Mouse (Mus musculus): Measurements from ENCODE around the gene Rnase2b. TPM values are rescaled to one million over a fixed set of nuclear protein-coding genes. Genes with fewer than 3 reads are reported as not detected.

Gene Rnase2b
- polyA plus RNA-seq, 1 experiment = not detected

DNA sequence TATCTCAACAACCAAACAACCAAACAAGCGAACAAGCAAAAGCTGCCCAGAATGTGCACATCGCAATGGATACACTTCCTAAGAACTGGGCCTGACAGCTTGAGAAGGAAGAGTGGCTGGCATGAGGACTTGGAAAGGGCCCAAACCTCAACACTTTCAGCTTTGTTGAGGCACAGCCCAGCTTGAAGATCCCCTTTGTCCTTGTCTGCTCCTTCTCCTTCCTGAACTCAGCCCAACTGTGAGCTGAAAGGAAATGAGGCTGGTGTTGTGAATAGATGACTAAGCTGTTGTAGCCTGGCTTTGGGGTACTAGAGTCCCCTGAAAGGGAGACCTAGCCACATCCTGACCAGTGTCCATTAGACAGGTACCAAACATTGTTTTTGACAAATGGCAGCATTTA, 38.0 kb downstream of the Rnase2b start:
- Histone ChIP-seq H3K27me3 (ENCODE audit: control insufficient read depth, insufficient read depth, low read length, poor library complexity, severe bottlenecking) (no peaks in the 10 kb centered on the region), H3K9ac (ENCODE audit: low read depth, poor library complexity, severe bottlenecking) (no peak overlapping the region), H3K36me3 (ENCODE audit: control insufficient read depth, insufficient read depth, low read length, poor library complexity, severe bottlenecking) (no peaks in the 10 kb centered on the region), H3K27ac (ENCODE audit: insufficient read depth, low read length) (no peak overlapping the region), H3K9me3 (replicated peaks; ENCODE audit: control insufficient read depth, insufficient read depth, low read length, poor library complexity, severe bottlenecking) (peaks cover 4% of the 10 kb centered on the region; the same call in 1 of the 2 replicates), H3K4me3 (ENCODE audit: low read depth, low read length) (no peak overlapping the region), H3K4me1 (ENCODE audit: control insufficient read depth, insufficient read depth, low read length) (no peaks in the 10 kb centered on the region)
- TF ChIP-seq CTCF (IDR thresholded peaks at IDR 0.05; ENCODE audit: low read depth, low read length) (no peak), EP300 (IDR thresholded peaks at IDR 0.05; ENCODE audit: insufficient read depth, low read depth, low read length) (no peak), POLR2A (IDR thresholded peaks at IDR 0.05; ENCODE audit: insufficient read depth, low read length) (no peak)

DNA sequence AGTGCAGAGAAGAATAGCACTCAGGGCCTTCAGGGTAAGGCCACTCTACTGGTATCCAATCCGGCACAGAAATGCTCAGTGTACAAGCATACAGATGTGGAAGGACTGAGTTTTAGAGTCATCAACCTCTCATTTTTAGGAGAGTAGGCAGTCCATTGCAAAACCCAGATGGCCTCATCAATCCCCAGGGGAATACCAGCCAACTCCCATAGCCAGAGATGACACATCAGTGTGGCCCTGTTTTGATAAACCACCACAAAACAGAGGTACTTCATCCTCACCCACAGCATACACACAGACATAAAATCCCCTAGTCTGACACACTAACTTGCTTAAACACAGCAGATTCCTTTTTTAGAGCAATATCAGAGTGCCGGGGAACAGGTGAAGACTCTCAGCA, 38.4 kb downstream of the Rnase2b start:
- no peak overlapping the region for H3K4me3 ChIP-seq (ENCODE audit: low read depth, low read length)
- H3K27me3 ChIP-seq (ENCODE audit: control insufficient read depth, insufficient read depth, low read length, poor library complexity, severe bottlenecking) = no peaks in the 10 kb centered on the region
- H3K4me1 ChIP-seq (ENCODE audit: control insufficient read depth, insufficient read depth, low read length) = no peaks in the 10 kb centered on the region
- no peaks in the 10 kb centered on the region for H3K36me3 ChIP-seq (ENCODE audit: control insufficient read depth, insufficient read depth, low read length, poor library complexity, severe bottlenecking)
- H3K9me3 ChIP-seq (replicated peaks; ENCODE audit: control insufficient read depth, insufficient read depth, low read length, poor library complexity, severe bottlenecking) = peaks cover 4% of the 10 kb centered on the region; the same call in 1 of the 2 replicates
- H3K27ac ChIP-seq (ENCODE audit: insufficient read depth, low read length) = no peak overlapping the region
- no peak overlapping the region for H3K9ac ChIP-seq (ENCODE audit: low read depth, poor library complexity, severe bottlenecking)
- no peak for TF ChIP-seq CTCF (IDR thresholded peaks at IDR 0.05; ENCODE audit: low read depth, low read length)
- TF ChIP-seq EP300 (IDR thresholded peaks at IDR 0.05; ENCODE audit: insufficient read depth, low read depth, low read length) = no peak
- no peak for TF ChIP-seq POLR2A (IDR thresholded peaks at IDR 0.05; ENCODE audit: insufficient read depth, low read length)

DNA sequence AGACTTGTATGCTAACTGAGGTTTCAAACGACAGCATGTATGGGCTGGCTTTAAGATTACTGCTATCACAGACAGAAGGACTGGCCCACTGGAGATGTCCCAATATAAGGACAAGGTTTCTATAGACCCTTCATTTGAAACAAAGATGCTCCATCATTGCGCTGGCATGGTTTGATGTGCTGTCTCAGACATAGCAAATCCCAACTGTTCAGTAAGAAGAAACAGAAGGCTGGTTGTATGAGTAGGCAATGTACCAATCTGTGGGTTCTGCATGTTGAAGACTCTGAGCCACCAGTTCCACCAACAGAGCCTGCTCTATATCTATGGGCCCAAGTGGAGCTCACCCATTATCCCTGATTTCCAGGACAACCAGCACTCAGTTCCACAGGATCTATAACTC, 41.1 kb downstream of the Rnase2b start, which contains the start of gene Ear14:
Gene Ear14, plus strand, starts transcription at position 277 of the 400 bp plus-strand sequence.
- Histone ChIP-seq H3K4me1 (ENCODE audit: control insufficient read depth, insufficient read depth, low read length) (no peaks in the 10 kb centered on the region), H3K27ac (ENCODE audit: insufficient read depth, low read length) (no peak within 1 kb of the TSS), H3K4me3 (ENCODE audit: low read depth, low read length) (no peak within 1 kb of the TSS), H3K36me3 (ENCODE audit: control insufficient read depth, insufficient read depth, low read length, poor library complexity, severe bottlenecking) (no peaks in the 10 kb centered on the region), H3K9ac (ENCODE audit: low read depth, poor library complexity, severe bottlenecking) (no peak within 1 kb of the TSS), H3K27me3 (ENCODE audit: control insufficient read depth, insufficient read depth, low read length, poor library complexity, severe bottlenecking) (no peaks in the 10 kb centered on the region), H3K9me3 (replicated peaks; ENCODE audit: control insufficient read depth, insufficient read depth, low read length, poor library complexity, severe bottlenecking) (no peaks in the 10 kb centered on the region)
- TF ChIP-seq EP300 (IDR thresholded peaks at IDR 0.05; ENCODE audit: insufficient read depth, low read depth, low read length) = no peak
- TF ChIP-seq POLR2A (IDR thresholded peaks at IDR 0.05; ENCODE audit: insufficient read depth, low read length) = no peak
- TF ChIP-seq CTCF (IDR thresholded peaks at IDR 0.05; ENCODE audit: low read depth, low read length) = no peak

Other genes with a start within 250 kb of the Rnase2b start
- 68.4 and 72.5 TPM in 2 replicates for gene Osgep, start 237.4 kb upstream of the Rnase2b start, polyA plus RNA-seq (2011; ENCODE audit: insufficient read depth, insufficient read length, low read depth, missing spikeins)
- 165 and 181 TPM in 2 replicates for gene Apex1, start 237.3 kb upstream of the Rnase2b start, polyA plus RNA-seq (2011; ENCODE audit: insufficient read depth, insufficient read length, low read depth, missing spikeins)
- gene Pip4p1, start 231.4 kb upstream of the Rnase2b start, polyA plus RNA-seq (2011; ENCODE audit: insufficient read depth, insufficient read length, low read depth, missing spikeins) = 90.3 and 95.5 TPM in 2 replicates
- 58.9 and 64.4 TPM in 2 replicates for gene Pnp, start 231.2 kb upstream of the Rnase2b start, polyA plus RNA-seq (2011; ENCODE audit: insufficient read depth, insufficient read length, low read depth, missing spikeins)
- 24.9 and 31.0 TPM in 2 replicates for gene Gm49342, start 217.7 kb upstream of the Rnase2b start, polyA plus RNA-seq (2011; ENCODE audit: insufficient read depth, insufficient read length, low read depth, missing spikeins)
- 6.1 and 9.4 TPM in 2 replicates for gene Pnp2, start 206.3 kb upstream of the Rnase2b start, polyA plus RNA-seq (2011; ENCODE audit: insufficient read depth, insufficient read length, low read depth, missing spikeins)
- gene Rnase10, start 154.5 kb upstream of the Rnase2b start, polyA plus RNA-seq (2011; ENCODE audit: insufficient read depth, insufficient read length, low read depth, missing spikeins) = not detected in 2 replicates
- gene Rnase9, start 120.4 kb upstream of the Rnase2b start, polyA plus RNA-seq (2011; ENCODE audit: insufficient read depth, insufficient read length, low read depth, missing spikeins) = not detected in 2 replicates
- not detected in 2 replicates for gene Rnase11, start 112.1 kb upstream of the Rnase2b start, polyA plus RNA-seq (2011; ENCODE audit: insufficient read depth, insufficient read length, low read depth, missing spikeins)
- gene Rnase12, start 104.6 kb upstream of the Rnase2b start, polyA plus RNA-seq (2011; ENCODE audit: insufficient read depth, insufficient read length, low read depth, missing spikeins) = not detected in 2 replicates
- not detected in 2 replicates for gene Olfr750, start 87.8 kb upstream of the Rnase2b start, polyA plus RNA-seq (2011; ENCODE audit: insufficient read depth, insufficient read length, low read depth, missing spikeins)
- 7.0 and 7.2 TPM in 2 replicates for gene Rnase4, start 71.2 kb upstream of the Rnase2b start, polyA plus RNA-seq (2011; ENCODE audit: insufficient read depth, insufficient read length, low read depth, missing spikeins)
- 3.2 and 3.6 TPM in 2 replicates for gene Ang, start 71.1 kb upstream of the Rnase2b start, polyA plus RNA-seq (2011; ENCODE audit: insufficient read depth, insufficient read length, low read depth, missing spikeins)
- not detected in 2 replicates for gene Eddm3b, start 47.8 kb upstream of the Rnase2b start, polyA plus RNA-seq (2011; ENCODE audit: insufficient read depth, insufficient read length, low read depth, missing spikeins)
- not detected in 2 replicates for gene Rnase6, start 38.4 kb upstream of the Rnase2b start, polyA plus RNA-seq (2011; ENCODE audit: insufficient read depth, insufficient read length, low read depth, missing spikeins)
- not detected in 2 replicates for gene Rnase1, start 15.5 kb upstream of the Rnase2b start, polyA plus RNA-seq (2011; ENCODE audit: insufficient read depth, insufficient read length, low read depth, missing spikeins)
- not detected in 2 replicates for gene Ang2, start 36.9 kb downstream of the Rnase2b start, polyA plus RNA-seq (2011; ENCODE audit: insufficient read depth, insufficient read length, low read depth, missing spikeins)
- gene Ear14, start 41.1 kb downstream of the Rnase2b start, polyA plus RNA-seq (2011; ENCODE audit: insufficient read depth, insufficient read length, low read depth, missing spikeins) = not detected in 2 replicates
- not detected in 2 replicates for gene Rnase2a, start 93.9 kb downstream of the Rnase2b start, polyA plus RNA-seq (2011; ENCODE audit: insufficient read depth, insufficient read length, low read depth, missing spikeins)
- not detected in 2 replicates for gene Gm7247, start 199.5 kb downstream of the Rnase2b start, polyA plus RNA-seq (2011; ENCODE audit: insufficient read depth, insufficient read length, low read depth, missing spikeins)
- not detected in 2 replicates for gene Vmn2r88, start 248.6 kb downstream of the Rnase2b start, polyA plus RNA-seq (2011; ENCODE audit: insufficient read depth, insufficient read length, low read depth, missing spikeins)